Mouse (Mus musculus): ENCODE measurements around the gene Efcab11.
A peak's percentile ranks its signal among the peaks of the same experiment; 100 is the strongest.

Gene Efcab11

GRCm38 (mm10) chr12:99671866-99672191 is 212.4 kb downstream of the Efcab11 start:
- DNase-seq (ENCODE audit: low read depth), result no peak

GRCm38 (mm10) chr12:99671162-99671865 is 212.9 kb downstream of the Efcab11 start:
- DNase-seq (ENCODE audit: low read depth), result no peak

- DNase-seq (ENCODE audit: low read depth), result no peak
Observed at GRCm38 (mm10) chr12:99670762-99671152, 213.5 kb downstream of the Efcab11 start.

- no peak for DNase-seq (ENCODE audit: low read depth)
Observed at GRCm38 (mm10) chr12:99669976-99670761, 214.1 kb downstream of the Efcab11 start.

- no peak for DNase-seq (ENCODE audit: low read depth)
Observed at GRCm38 (mm10) chr12:99654991-99655880, 229.0 kb downstream of the Efcab11 start.

- DNase-seq (ENCODE audit: low read depth), result no peak
Observed at GRCm38 (mm10) chr12:99652459-99652858, 231.8 kb downstream of the Efcab11 start.

- DNase-seq (ENCODE audit: low read depth), result no peak
Observed at GRCm38 (mm10) chr12:99649732-99650131, 234.5 kb downstream of the Efcab11 start.

- DNase-seq (ENCODE audit: low read depth), result no peak
Observed at GRCm38 (mm10) chr12:99648781-99649180, 235.5 kb downstream of the Efcab11 start.

GRCm38 (mm10) chr12:99646556-99647354 is 237.5 kb downstream of the Efcab11 start:
- DNase-seq (ENCODE audit: low read depth), result peak; percentile 73

GRCm38 (mm10) chr12:99645418-99645817 is 238.8 kb downstream of the Efcab11 start:
- DNase-seq (ENCODE audit: low read depth), result no peak

GRCm38 (mm10) chr12:99644966-99645365 is 239.3 kb downstream of the Efcab11 start:
- DNase-seq (ENCODE audit: low read depth), result no peak

Data from naive thymus-derived CD4-positive, alpha-beta T cell, adult 2 months (primary cell).